Mouse (Mus musculus) liver, embryonic 16.5 days (tissue): Measurements from ENCODE around the gene Ifit1. TPM values are rescaled to one million over a fixed set of nuclear protein-coding genes. Genes with fewer than 3 reads are reported as not detected.
A peak's percentile ranks its signal among the peaks of the same experiment; 100 is the strongest.
"Not testable (repeated sequence)": the region's sequence is repeated elsewhere in the genome, so short reads cannot be mapped to it uniquely, and the experiment has no call there.

Experiments used
- ATAC-seq: fragments of 200-750 bp; cut with Nextera tagmentation; 2 replicates; pipeline ENCODE4 v1.8.0; 2017; ENCODE audit warnings: low read depth, mild to moderate bottlenecking, moderate number of reproducible peaks, moderate library complexity
- H3K27ac ChIP-seq: fragments of 300-500 bp; sonication (generic); 2 replicates; pipeline ENCODE4 v1.5.1; 2014; ENCODE audit warnings: mild to moderate bottlenecking, low read length
- H3K27me3 ChIP-seq: fragments of 300-500 bp; sonication (generic); 2 replicates; pipeline ENCODE4 v1.6.1; 2014; ENCODE audit warnings: low read depth, low read length, mixed read lengths; ENCODE audit not compliant: control insufficient read depth, insufficient read depth
- H3K36me3 ChIP-seq: fragments of 300-500 bp; sonication (generic); 2 replicates; pipeline ENCODE4 v1.6.1; 2014; ENCODE audit warnings: mild to moderate bottlenecking; ENCODE audit not compliant: control insufficient read depth, insufficient read depth
- H3K4me1 ChIP-seq: fragments of 300-500 bp; sonication (generic); 2 replicates; pipeline ENCODE4 v1.6.1; 2014; ENCODE audit warnings: low read depth, low read length, mixed read lengths; ENCODE audit not compliant: control insufficient read depth
- H3K4me2 ChIP-seq: fragments of 300-500 bp; sonication (generic); 2 replicates; pipeline ENCODE4 v1.6.1; 2014; ENCODE audit warnings: low read depth, low read length, mixed read lengths
- H3K4me3 ChIP-seq: fragments of 300-500 bp; sonication (generic); 2 replicates; pipeline ENCODE4 v1.5.1; 2014; ENCODE audit warnings: low read depth, mild to moderate bottlenecking, low read length
- H3K9ac ChIP-seq: fragments of 300-500 bp; sonication (generic); 2 replicates; pipeline ENCODE4 v1.6.1; 2014; ENCODE audit warnings: low read depth, low read length
- H3K9me3 ChIP-seq: fragments of 300-500 bp; sonication (generic); replicated peaks from 2 replicates; pipeline ENCODE4 v1.6.1; 2016; ENCODE audit warnings: low read length; ENCODE audit not compliant: control insufficient read depth
- WGBS: fragments of 180-500 bp; shearing (Covaris S2); extraction: QIAGEN DNeasy Blood & Tissue Kit; methylation state at CpG from one replicate; pipeline ENCODE4 v1.1.7; 2014; ENCODE audit not compliant: insufficient replicate concordance; 5-methylcytosine and 5-hydroxymethylcytosine counted together
- polyA plus RNA-seq: library from polyadenylated mRNA; unstranded; fragments of >200 nt; fragmentation: Nextera tagmentation; extraction: Ambion mirVana; gene quantifications from 2 replicates; pipeline ENCODE4 v1.2.1, GENCODE M21; 2015

Gene Ifit1
- polyA plus RNA-seq, 1 experiment from 2014 or later: 0.77 TPM

DNA sequence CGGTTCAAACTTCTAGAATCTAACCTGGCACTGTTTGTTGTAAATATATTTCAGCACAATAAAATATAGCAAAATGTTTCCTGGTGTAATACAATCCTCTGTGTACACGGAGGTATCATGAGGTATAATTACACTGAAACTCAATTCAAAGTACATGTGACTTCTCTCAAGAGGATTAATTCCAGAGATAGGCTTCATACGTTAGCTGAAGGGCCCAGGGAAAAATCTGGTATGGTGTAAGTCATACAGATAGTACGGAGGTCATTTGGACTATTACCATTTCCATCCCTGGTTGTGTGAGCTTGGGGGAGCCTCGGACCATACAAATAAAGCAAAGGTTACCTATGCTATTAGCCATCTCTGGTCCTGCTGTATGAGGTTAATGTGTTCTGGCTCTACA, 1.9 kb downstream of the Ifit1 start:
- ATAC-seq: no peak
- Histone ChIP-seq H3K27me3 (no peaks in the 10 kb centered on the region), H3K4me2 (no peak overlapping the region)

DNA sequence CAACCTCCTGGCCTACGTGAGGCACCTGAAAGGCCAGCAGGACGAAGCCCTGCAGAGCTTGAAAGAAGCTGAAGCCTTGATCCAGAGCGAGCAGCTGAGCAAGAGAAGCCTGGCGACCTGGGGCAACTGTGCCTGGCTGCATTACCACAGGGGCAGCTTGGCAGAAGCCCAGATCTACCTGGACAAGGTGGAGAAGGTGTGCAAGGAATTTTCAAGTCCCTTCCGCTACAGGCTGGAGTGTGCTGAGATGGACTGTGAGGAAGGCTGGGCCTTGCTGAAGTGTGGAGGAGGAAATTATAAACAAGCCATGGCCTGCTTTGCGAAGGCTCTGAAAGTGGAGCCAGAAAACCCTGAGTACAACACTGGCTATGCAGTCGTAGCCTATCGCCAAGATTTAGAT, 7.0 kb downstream of the Ifit1 start:
- not testable (repeated sequence) for ATAC-seq, H3K9ac ChIP-seq, H3K36me3 ChIP-seq, H3K4me1 ChIP-seq, H3K9me3 ChIP-seq, H3K4me2 ChIP-seq, H3K27ac ChIP-seq, H3K27me3 ChIP-seq, H3K4me3 ChIP-seq
- 68% methylated on average over 6 of the region's 8 CpGs for WGBS

More for the DNA sequence above, 1.9 kb downstream of the Ifit1 start:
- WGBS: 60% methylated on average over 5 of the region's 5 CpGs
- H3K4me1 ChIP-seq: peaks cover 5% of the 10 kb centered on the region
- no peaks in the 10 kb centered on the region for H3K36me3 ChIP-seq
- no peak overlapping the region for H3K4me3 ChIP-seq
- H3K9me3 ChIP-seq: no peaks in the 10 kb centered on the region
- H3K9ac ChIP-seq: no peak overlapping the region
- no peak overlapping the region for H3K27ac ChIP-seq

DNA sequence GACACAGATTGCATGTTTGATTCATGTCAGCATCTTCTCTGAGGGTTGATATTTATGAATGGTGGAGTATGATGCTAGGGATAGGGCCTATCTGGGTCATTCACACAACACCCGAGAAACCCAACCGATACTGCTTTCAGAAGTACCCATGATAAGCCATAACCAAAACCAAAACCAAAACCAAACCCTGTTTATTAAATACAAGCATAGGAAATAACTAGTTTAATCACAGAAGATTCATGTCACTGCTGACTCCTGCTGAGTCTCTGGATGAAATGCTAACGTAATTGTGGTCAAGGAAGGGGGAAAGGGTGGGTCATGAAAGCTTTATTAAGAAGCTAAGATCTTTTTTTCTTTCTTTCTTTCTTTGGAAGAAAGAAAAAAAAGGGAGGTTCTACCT, 9.6 kb downstream of the Ifit1 start:
- H3K9me3 ChIP-seq: no peaks in the 10 kb centered on the region
- no peaks in the 10 kb centered on the region for H3K36me3 ChIP-seq
- ATAC-seq: no peak
- H3K9ac ChIP-seq: no peak overlapping the region
- H3K4me3 ChIP-seq: no peak overlapping the region
- H3K4me1 ChIP-seq: peaks cover 3% of the 10 kb centered on the region
- H3K27me3 ChIP-seq: no peaks in the 10 kb centered on the region
- WGBS: 59% methylated on average over 3 of the region's 3 CpGs
- no peak overlapping the region for H3K27ac ChIP-seq
- no peak overlapping the region for H3K4me2 ChIP-seq

DNA sequence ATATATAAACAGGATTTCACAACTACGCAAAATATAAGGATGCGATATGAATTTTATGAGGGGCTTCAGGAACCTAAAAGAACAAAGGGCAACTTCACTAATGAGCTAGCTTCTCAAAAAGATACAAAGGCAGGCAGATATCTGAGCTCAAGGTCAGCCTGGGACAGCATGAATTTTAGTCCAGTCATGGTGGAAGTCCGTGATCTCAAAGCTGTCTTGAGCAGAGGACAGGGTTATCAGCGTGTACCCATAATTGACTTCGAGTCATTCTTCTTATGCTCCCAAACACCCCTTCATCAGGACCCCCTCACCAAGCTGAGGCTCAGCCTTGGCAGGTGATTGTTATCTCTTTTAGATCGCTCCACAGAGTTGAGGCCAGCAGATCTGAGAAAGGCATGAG, 10.3 kb downstream of the Ifit1 start:
- H3K9me3 ChIP-seq: no peaks in the 10 kb centered on the region
- no peaks in the 10 kb centered on the region for H3K27me3 ChIP-seq
- no peak overlapping the region for H3K4me3 ChIP-seq
- no peak overlapping the region for H3K9ac ChIP-seq
- 48% methylated on average over 6 of the region's 6 CpGs for WGBS
- H3K36me3 ChIP-seq: no peaks in the 10 kb centered on the region
- 0 out of 2 replicates have a peak, but pooled peaks have one; percentile 58 for ATAC-seq
- H3K4me1 ChIP-seq: peaks cover 10% of the 10 kb centered on the region
- no peak overlapping the region for H3K4me2 ChIP-seq
- no peak overlapping the region for H3K27ac ChIP-seq

DNA sequence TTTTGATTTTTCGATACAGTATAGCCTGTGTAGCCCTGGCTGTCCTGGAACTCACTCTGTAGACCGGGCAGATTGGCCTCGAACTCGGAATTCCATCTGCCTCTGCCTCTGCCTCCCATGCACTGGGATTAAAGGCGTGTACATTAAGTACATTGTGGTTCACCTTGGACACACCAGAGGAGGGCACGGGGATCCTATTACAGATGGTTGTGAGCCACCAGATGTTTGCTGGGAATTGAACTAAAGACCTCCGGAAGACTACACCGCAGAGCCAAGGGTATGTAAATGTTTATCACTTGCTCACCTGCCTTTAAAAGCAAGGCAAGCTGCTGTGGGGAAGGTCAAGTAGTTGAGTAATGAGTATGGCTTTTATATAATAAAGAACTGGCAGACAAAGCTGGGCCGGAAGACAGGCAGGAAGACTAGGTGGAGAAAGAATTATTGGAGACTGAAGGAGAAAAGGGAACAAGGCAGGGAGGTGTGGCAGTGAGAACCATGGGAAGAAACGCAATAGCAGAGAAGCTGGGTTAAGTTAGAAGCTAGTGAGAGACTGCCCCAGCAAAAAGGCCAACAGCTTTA, 14.6 kb downstream of the Ifit1 start:
- Histone ChIP-seq H3K27ac (peak overlapping the region; percentile 99), H3K36me3 (no peaks in the 10 kb centered on the region), H3K4me3 (no peak overlapping the region), H3K4me2 (0 out of 2 replicates have a peak overlapping the region, but pooled peaks have one; percentile 3), H3K9ac (no peak overlapping the region; the same call in 1 of the 2 replicates), H3K4me1 (peaks cover 29% of the 10 kb centered on the region), H3K9me3 (no peaks in the 10 kb centered on the region), H3K27me3 (no peaks in the 10 kb centered on the region)
- no peak for ATAC-seq
- WGBS: 78% methylated on average over 10 of the region's 10 CpGs

DNA sequence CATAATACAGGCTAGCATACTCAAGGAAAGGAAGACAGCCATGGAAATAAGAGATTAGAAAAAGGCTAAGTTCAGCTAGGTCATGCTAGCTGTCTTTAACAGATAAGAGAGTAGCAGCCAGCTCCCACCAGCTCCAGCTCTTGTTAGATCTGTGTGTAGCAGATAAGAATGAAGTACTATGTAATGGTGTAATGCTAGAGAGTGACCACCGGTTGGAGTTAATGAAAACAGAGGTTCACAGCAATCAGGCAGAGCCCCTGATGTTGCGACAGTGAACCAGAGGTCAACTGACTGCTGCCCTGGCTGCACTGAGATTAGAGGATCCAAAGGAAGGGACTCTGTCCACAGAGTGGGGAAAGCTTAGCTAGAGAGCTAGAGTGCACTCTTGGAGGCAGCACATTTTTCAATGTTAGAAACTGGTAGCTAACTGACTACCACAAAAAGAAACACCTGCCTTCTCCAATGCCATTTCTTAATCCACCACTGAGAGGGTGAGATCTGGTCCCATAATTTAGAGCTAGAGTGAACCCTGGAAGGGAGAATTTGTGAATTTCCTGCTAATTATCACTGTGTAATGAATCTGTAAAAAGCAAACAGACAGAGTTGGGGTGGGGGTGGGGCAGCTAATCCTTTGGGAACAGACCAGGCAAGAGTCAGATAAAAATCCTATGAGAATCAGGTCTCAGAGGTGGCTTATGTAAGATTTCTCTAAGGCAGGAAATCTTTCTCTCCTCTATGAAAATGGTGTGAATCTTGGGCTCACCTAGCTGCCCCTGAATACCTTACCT, 16.0 kb downstream of the Ifit1 start:
- peak; percentile 99 for ATAC-seq
- peak overlapping the region; percentile 63 for H3K4me2 ChIP-seq
- WGBS: 6% methylated on average over 2 of the region's 2 CpGs
- no peaks in the 10 kb centered on the region for H3K27me3 ChIP-seq
- no peaks in the 10 kb centered on the region for H3K36me3 ChIP-seq
- H3K4me1 ChIP-seq: peaks cover 29% of the 10 kb centered on the region
- H3K4me3 ChIP-seq: peak overlapping the region; percentile 29
- H3K27ac ChIP-seq: peak overlapping the region; percentile 99
- no peaks in the 10 kb centered on the region for H3K9me3 ChIP-seq
- H3K9ac ChIP-seq: peak overlapping the region; percentile 51

DNA sequence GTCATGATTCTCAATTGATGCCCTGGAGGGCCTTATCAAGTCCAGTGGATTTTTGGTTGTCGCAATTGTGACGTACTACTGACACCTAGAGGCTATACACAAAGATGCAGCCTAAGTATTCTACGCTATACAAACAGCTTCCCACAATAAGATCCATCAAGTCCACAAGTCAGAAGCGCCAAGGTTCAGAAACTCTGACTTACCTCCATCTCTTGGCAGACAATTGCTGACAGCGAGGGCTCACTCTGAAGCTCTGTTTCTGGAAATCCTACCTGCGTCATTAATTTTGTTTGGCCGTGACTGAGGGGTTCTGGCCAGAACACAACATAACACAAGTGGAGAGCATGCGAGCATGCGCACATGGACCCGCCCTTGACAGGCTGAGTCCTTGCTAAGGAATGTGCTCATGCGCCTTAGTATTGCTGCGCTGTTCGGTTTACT, 21.4 kb downstream of the Ifit1 start:
- Histone ChIP-seq H3K27ac (peak overlapping the region; percentile 39; the same call in 1 of the 2 replicates), H3K9me3 (no peaks in the 10 kb centered on the region), H3K36me3 (no peaks in the 10 kb centered on the region), H3K9ac (peak overlapping the region; percentile 18; the same call in 1 of the 2 replicates), H3K27me3 (no peaks in the 10 kb centered on the region), H3K4me1 (peaks cover 22% of the 10 kb centered on the region), H3K4me2 (peak overlapping the region; percentile 53), H3K4me3 (peak overlapping the region; percentile 40; the same call in 1 of the 2 replicates)
- peak; percentile 82 for ATAC-seq
- WGBS: 13% methylated on average over 13 of the region's 13 CpGs

DNA sequence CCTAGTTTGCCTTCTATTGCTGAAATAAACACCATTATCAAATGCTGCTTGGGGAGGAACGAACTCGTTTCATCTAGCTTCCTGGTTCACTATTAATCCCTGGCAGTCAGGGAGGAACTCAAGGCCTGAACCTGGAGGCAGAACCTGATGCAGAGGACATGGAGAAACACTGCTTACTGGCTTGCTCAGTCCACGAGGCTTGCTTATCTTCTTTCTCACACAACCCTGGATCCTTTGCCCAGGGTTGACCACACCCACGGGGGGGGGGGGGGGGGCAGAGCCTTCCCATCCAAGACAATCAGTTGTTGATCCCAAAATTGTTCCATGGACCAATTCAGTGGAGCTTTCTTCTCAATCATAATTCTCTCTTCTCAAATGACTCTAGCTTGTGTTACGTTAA, 22.1 kb downstream of the Ifit1 start:
- no peaks in the 10 kb centered on the region for H3K36me3 ChIP-seq
- 32% methylated on average over 5 of the region's 5 CpGs for WGBS
- no peak overlapping the region for H3K9ac ChIP-seq
- H3K4me1 ChIP-seq: peaks cover 18% of the 10 kb centered on the region
- ATAC-seq: peak; percentile 74
- peak overlapping the region; percentile 39 for H3K27ac ChIP-seq
- H3K9me3 ChIP-seq: no peaks in the 10 kb centered on the region
- H3K4me3 ChIP-seq: no peak overlapping the region
- H3K4me2 ChIP-seq: peak overlapping the region; percentile 53
- H3K27me3 ChIP-seq: no peaks in the 10 kb centered on the region

DNA sequence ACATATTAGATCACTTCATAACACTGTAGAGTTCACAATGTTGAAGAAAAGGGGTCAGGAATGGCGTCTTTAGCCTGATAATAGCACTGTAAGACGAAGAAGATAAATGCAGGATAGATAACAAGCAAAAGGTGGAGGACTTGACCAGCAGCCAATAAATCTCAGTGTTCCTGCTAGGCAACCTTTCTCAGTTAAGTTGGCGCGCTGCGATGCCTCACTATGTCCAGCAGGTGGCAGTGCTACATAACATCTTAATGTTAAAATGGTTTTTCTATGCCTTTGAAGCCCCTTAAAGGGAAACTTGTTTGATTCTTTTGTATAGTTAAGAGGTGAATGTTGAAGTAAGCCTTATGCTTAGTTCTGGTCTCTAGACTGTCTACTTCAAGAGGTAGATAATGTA, 25.5 kb downstream of the Ifit1 start:
- no peak overlapping the region for H3K4me3 ChIP-seq
- H3K9me3 ChIP-seq: no peaks in the 10 kb centered on the region
- H3K36me3 ChIP-seq: no peaks in the 10 kb centered on the region
- WGBS: 1% methylated on average over 5 of the region's 5 CpGs
- peaks cover 12% of the 10 kb centered on the region for H3K4me1 ChIP-seq
- ATAC-seq: no peak
- H3K9ac ChIP-seq: no peak overlapping the region
- H3K4me2 ChIP-seq: no peak overlapping the region
- H3K27me3 ChIP-seq: no peaks in the 10 kb centered on the region
- no peak overlapping the region for H3K27ac ChIP-seq
